Mouse (Mus musculus) thymus, adult 2 months (tissue): ENCODE measurements around the gene Fxyd7. TPM values are rescaled to one million over a fixed set of nuclear protein-coding genes. Genes with fewer than 3 reads are reported as not detected.
A peak's percentile ranks its signal among the peaks of the same experiment; 100 is the strongest.

Source experiments
- DNase-seq: peaks from one replicate; pipeline ENCODE4 v3.0.0; 2021
- H3K27ac ChIP-seq: fragments of 200-500 bp; 2 replicates; pipeline ENCODE4 v1.5.1; 2012; ENCODE audit warnings: low read length, control low read depth; ENCODE audit not compliant: control insufficient read depth, insufficient read depth
- H3K27me3 ChIP-seq: fragments of 200-500 bp; 2 replicates; pipeline ENCODE4 v1.6.1; 2012; ENCODE audit warnings: mild to moderate bottlenecking, low read length, moderate library complexity, mixed read lengths; ENCODE audit not compliant: control insufficient read depth, insufficient read depth
- H3K36me3 ChIP-seq: fragments of 200-500 bp; 2 replicates; pipeline ENCODE4 v1.6.1; 2012; ENCODE audit warnings: mild to moderate bottlenecking, low read length, moderate library complexity; ENCODE audit not compliant: control insufficient read depth, insufficient read depth
- H3K4me1 ChIP-seq: fragments of 200-500 bp; replicated peaks from 2 replicates; pipeline ENCODE4 v1.6.1; 2012; ENCODE audit warnings: low read length; ENCODE audit not compliant: control insufficient read depth, insufficient read depth
- H3K4me3 ChIP-seq: fragments of 200-500 bp; 2 replicates; pipeline ENCODE4 v1.5.1; 2012; ENCODE audit warnings: mild to moderate bottlenecking, low read length, control low read depth, moderate library complexity; ENCODE audit not compliant: control insufficient read depth, insufficient read depth
- CTCF ChIP-seq: fragments of 200-500 bp; IDR thresholded peaks from 2 replicates; pipeline ENCODE4 v1.5.1; 2012; ENCODE audit warnings: mild to moderate bottlenecking, control low read depth, low read length, moderate library complexity, borderline replicate concordance; ENCODE audit not compliant: control insufficient read depth, poor library complexity, insufficient read depth; ENCODE audit errors: extremely low read depth
- POLR2A ChIP-seq: fragments of 200-500 bp; IDR thresholded peaks from 2 replicates; pipeline ENCODE4 v1.6.1; 2012; ENCODE audit warnings: mild to moderate bottlenecking, low read length, control low read depth, moderate library complexity; ENCODE audit not compliant: control insufficient read depth, poor library complexity, insufficient read depth; ENCODE audit errors: extremely low read depth
- WGBS: fragments of 180-500 bp; shearing (Covaris S2); methylation state at CpG from one replicate; pipeline ENCODE4 v1.1.7; 2018; 5-methylcytosine and 5-hydroxymethylcytosine counted together
- polyA plus RNA-seq: library from polyadenylated mRNA; depleted of rRNA; stranded (reverse); fragments of >200 nt; gene quantifications from 2 replicates; pipeline ENCODE4 v1.2.3, GENCODE M21; 2012

The Fxyd7 gene
- polyA plus RNA-seq, 1 experiment, result 2.2 TPM

DNA sequence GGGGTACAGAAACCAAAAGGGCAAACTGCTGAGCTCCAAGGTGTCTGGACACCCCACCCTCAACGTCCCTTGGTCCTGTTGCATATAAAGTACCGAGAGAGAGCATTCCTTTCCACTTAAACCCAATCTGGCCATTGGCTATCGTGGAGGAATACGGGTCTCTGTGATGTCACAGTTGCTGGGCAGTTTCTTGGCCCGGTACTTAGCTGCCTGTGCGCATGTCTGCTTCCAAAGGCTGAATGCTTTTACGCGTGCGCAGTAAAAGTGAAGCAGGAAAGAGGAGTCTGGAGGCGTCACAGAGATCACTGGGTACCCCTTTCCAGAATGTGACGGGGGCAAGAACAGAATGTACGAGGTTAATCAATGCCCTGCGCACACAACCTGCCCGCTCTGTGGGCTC, 18.2 kb upstream of the Fxyd7 start:
- Histone ChIP-seq H3K27me3 (no peaks in the 10 kb centered on the region), H3K27ac (no peak overlapping the region), H3K36me3 (no peaks in the 10 kb centered on the region), H3K4me1 (no peaks in the 10 kb centered on the region), H3K4me3 (no peak overlapping the region)
- DNase-seq, result no peak
- TF ChIP-seq CTCF, result no peak
- no peak for TF ChIP-seq POLR2A
- WGBS, result 96% methylated on average over 14 of the region's 14 CpGs

DNA sequence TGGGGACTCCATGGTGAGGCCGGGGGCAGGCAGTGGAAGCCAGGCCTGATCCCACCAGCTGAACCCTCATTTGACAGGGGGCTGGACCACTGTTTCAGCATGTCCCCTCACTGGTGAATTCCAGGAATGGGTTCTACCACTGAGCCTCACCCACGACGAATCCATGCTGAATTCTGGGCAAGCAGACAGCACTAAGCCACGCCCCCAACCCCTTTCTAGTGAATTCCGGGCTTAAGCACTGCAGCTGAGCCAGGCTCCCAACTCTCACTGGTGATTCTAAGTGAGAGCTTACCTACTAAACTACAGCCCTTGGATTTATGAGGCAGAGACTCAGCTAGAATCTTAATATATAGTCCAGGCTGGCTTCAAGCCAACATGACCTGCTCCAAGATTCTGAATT, 16.6 kb upstream of the Fxyd7 start:
- H3K4me1 ChIP-seq, result no peaks in the 10 kb centered on the region
- TF ChIP-seq POLR2A, result no peak
- no peak for TF ChIP-seq CTCF
- no peak for DNase-seq
- no peaks in the 10 kb centered on the region for H3K36me3 ChIP-seq
- H3K27me3 ChIP-seq, result no peaks in the 10 kb centered on the region
- no peak overlapping the region for H3K27ac ChIP-seq
- no peak overlapping the region for H3K4me3 ChIP-seq
- 83% methylated on average over 5 of the region's 5 CpGs for WGBS

DNA sequence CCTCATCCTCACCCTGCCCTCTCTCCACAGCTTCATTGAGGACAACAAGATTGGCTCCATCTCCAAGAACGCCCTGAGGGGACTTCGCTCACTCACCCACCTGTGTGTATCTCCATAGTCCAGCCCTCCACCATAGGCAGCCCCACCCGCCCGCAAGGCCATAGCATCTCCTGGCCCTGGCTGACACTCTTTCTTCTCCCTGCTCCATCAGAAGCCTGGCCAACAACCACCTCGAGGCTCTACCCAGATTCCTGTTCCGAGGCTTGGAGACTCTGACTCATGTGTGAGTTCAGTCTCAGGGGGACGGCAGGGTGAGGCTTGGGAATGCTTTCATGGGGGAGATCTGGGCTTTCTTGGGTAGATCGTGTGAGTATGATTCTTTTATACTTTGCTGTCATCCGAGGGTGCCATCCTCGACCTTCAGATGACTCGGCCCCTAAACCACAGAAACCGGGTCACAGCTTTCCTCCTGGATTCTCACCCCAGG, 11.8 kb upstream of the Fxyd7 start:
- no peak overlapping the region for H3K4me3 ChIP-seq
- TF ChIP-seq CTCF (no peak), POLR2A (no peak)
- H3K36me3 ChIP-seq, result no peaks in the 10 kb centered on the region
- no peak for DNase-seq
- WGBS, result 90% methylated on average over 12 of the region's 12 CpGs
- no peak overlapping the region for H3K27ac ChIP-seq
- H3K4me1 ChIP-seq, result no peaks in the 10 kb centered on the region
- no peaks in the 10 kb centered on the region for H3K27me3 ChIP-seq

DNA sequence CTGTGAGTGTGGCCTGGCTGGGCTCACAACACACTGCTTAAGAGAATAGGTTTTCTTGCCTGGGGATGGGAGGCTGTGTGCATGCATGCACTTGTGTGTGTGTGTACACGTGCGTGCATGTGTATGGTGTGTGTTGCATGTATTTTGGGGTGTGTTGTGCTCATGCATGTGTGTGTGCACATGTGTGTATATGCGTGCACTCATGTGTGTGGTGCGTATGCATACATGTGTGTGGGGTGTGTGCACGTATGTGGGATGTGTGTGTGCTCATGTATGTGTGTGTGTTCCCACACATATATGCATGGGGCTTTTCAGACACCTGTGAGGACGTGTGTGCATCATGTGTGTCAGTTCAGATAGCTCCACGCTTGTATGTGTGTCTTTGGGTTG, 9.3 kb upstream of the Fxyd7 start:
- TF ChIP-seq POLR2A (no peak), CTCF (no peak)
- no peaks in the 10 kb centered on the region for H3K36me3 ChIP-seq
- no peak overlapping the region for H3K27ac ChIP-seq
- no peaks in the 10 kb centered on the region for H3K27me3 ChIP-seq
- WGBS, result 92% methylated on average over 7 of the region's 7 CpGs
- DNase-seq, result no peak
- no peaks in the 10 kb centered on the region for H3K4me1 ChIP-seq
- H3K4me3 ChIP-seq, result no peak overlapping the region

DNA sequence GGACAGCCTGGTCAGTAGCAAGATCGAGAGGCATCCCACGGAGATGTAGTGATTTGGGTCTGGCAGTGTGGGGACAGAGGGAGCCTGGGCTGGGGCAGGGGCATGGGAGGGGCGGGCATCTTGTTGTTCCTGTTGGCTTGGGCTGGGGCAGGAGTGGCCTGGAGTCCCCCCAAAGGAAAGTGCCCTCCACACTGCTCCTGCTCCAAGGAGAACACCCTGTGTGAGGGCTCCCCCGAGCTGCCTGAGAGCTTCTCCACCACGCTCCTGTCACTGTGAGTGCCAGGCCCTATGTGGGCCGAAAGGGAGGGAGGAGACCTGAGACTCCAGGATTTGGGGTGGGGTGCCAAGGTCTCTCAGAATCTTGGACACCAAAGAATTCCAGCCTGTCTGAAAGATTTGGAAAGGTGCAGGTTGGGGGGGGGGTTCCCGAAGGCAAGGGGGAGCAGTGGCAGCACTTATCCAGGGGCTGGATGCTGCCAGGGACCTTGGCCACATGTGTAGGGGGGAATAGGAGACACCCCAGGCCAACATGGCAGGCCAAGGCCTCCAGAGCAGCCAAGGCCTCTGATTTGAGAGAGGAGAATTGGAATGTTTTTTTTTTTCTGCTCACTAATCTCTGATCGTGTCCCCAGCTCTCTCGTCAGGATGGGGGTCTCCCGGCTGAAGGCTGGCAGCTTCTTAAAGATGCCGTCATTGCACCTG, 8.8 kb upstream of the Fxyd7 start:
- Histone ChIP-seq H3K27me3 (no peaks in the 10 kb centered on the region), H3K27ac (no peak overlapping the region), H3K36me3 (no peaks in the 10 kb centered on the region), H3K4me1 (no peaks in the 10 kb centered on the region), H3K4me3 (no peak overlapping the region)
- 88% methylated on average over 11 of the region's 11 CpGs for WGBS
- no peak for DNase-seq
- no peak for TF ChIP-seq POLR2A
- no peak for TF ChIP-seq CTCF

DNA sequence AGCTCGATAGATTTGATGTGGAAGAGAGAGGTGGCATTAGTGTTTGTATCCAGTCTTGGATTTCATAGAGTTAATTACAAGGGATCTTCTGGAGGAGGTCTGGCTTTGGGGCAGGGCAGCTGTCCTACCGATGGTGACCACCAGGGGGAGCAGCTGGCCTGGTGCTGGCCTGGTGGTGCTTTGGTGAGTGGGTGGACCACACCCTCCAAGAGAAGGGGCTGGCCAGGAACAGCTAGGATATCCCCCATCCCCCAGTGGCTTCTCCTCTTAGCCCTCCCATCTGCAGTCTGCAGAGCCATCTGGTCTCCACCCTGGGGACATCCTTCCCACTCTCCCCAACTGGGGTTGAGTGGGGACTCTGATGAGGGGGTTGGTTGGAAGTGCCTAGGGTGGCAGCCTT, 7.8 kb upstream of the Fxyd7 start, which contains the start of gene Lgi4:
TSS of gene Lgi4 (plus strand) at position 235 of the 400 bp plus-strand sequence.
- no peak within 1 kb of the TSS for H3K4me3 ChIP-seq
- DNase-seq, result peak; percentile 75
- H3K36me3 ChIP-seq, result no peaks in the 10 kb centered on the region
- H3K27me3 ChIP-seq, result no peaks in the 10 kb centered on the region
- H3K4me1 ChIP-seq, result no peaks in the 10 kb centered on the region
- TF ChIP-seq POLR2A (no peak), CTCF (peak; percentile 92)
- WGBS, result 4% methylated on average over 2 of the region's 2 CpGs
- H3K27ac ChIP-seq, result no peak within 1 kb of the TSS
